Mouse (Mus musculus) kidney, embryonic 14.5 days (tissue): ENCODE measurements around the gene Slc37a3. TPM values are rescaled to one million over a fixed set of nuclear protein-coding genes. Genes with fewer than 3 reads are reported as not detected.

Experiments used
- ATAC-seq: fragments of 200-750 bp; cut with Nextera tagmentation; 2 replicates; pipeline ENCODE4 v1.8.0; 2017; ENCODE audit warnings: moderate number of reproducible peaks, mild to moderate bottlenecking, moderate TSS enrichment, moderate library complexity; ENCODE audit not compliant: low FRiP score, low TSS enrichment
- H3K27ac ChIP-seq: fragments of 300-500 bp; sonication (generic); 2 replicates; pipeline ENCODE4 v1.5.1; 2014; ENCODE audit warnings: low read depth, mild to moderate bottlenecking, low read length, moderate library complexity, mixed read lengths
- H3K27me3 ChIP-seq: fragments of 300-500 bp; sonication (generic); 2 replicates; pipeline ENCODE4 v1.6.1; 2014; ENCODE audit warnings: mild to moderate bottlenecking, low read length; ENCODE audit not compliant: control insufficient read depth, insufficient read depth
- H3K36me3 ChIP-seq: fragments of 300-500 bp; sonication (generic); 2 replicates; pipeline ENCODE4 v1.6.1; 2014; ENCODE audit warnings: low read length, mixed read lengths; ENCODE audit not compliant: control insufficient read depth, insufficient read depth
- H3K4me1 ChIP-seq: fragments of 300-500 bp; sonication (generic); 2 replicates; pipeline ENCODE4 v1.6.1; 2014; ENCODE audit warnings: low read length, mixed read lengths; ENCODE audit not compliant: control insufficient read depth, insufficient read depth
- H3K4me2 ChIP-seq: fragments of 300-500 bp; sonication (generic); replicated peaks from 2 replicates; pipeline ENCODE4 v1.6.1; 2014; ENCODE audit warnings: low read depth, mild to moderate bottlenecking, low read length
- H3K4me3 ChIP-seq: fragments of 300-500 bp; sonication (generic); 2 replicates; pipeline ENCODE4 v1.5.1; 2014; ENCODE audit warnings: mild to moderate bottlenecking, low read length
- H3K9ac ChIP-seq: fragments of 300-500 bp; sonication (generic); 2 replicates; pipeline ENCODE4 v1.6.1; 2014; ENCODE audit warnings: low read depth, mild to moderate bottlenecking, low read length, moderate library complexity
- H3K9me3 ChIP-seq: fragments of 300-500 bp; sonication (generic); 2 replicates; pipeline ENCODE4 v1.6.1; 2016; ENCODE audit warnings: low read length; ENCODE audit not compliant: control insufficient read depth
- WGBS: fragments of 180-500 bp; shearing (Covaris S2); extraction: QIAGEN DNeasy Blood & Tissue Kit; methylation state at CpG from one replicate; pipeline ENCODE4 v1.1.7; 2014; 5-methylcytosine and 5-hydroxymethylcytosine counted together
- polyA plus RNA-seq: library from polyadenylated mRNA; unstranded; fragments of >200 nt; fragmentation: Nextera tagmentation; extraction: Ambion mirVana; gene quantifications from 2 replicates; pipeline ENCODE4 v1.2.1, GENCODE M21; 2014

The Slc37a3 gene
- polyA plus RNA-seq, 1 experiment from 2014 or later, result 52.7 TPM

- Histone ChIP-seq H3K27ac (no peak overlapping the region), H3K36me3 (no peaks in the 10 kb centered on the region), H3K4me2 (no peak overlapping the region), H3K9me3 (no peaks in the 10 kb centered on the region), H3K9ac (no peak overlapping the region), H3K4me1 (no peaks in the 10 kb centered on the region), H3K27me3 (no peaks in the 10 kb centered on the region), H3K4me3 (no peak overlapping the region)
- no peak for ATAC-seq
- 77% methylated on average over 17 of the region's 19 CpGs for WGBS
Observed at GRCm38 (mm10) chr6:39319061-39319761, 58.3 kb downstream of the Slc37a3 start.

- Histone ChIP-seq H3K9me3 (no peaks in the 10 kb centered on the region), H3K4me1 (no peaks in the 10 kb centered on the region), H3K4me2 (no peak overlapping the region), H3K27ac (no peak overlapping the region), H3K9ac (no peak overlapping the region), H3K4me3 (no peak overlapping the region), H3K27me3 (no peaks in the 10 kb centered on the region), H3K36me3 (no peaks in the 10 kb centered on the region)
- 96% methylated on average over 2 of the region's 2 CpGs for WGBS
- ATAC-seq, result no peak
Observed at GRCm38 (mm10) chr6:39318631-39319010, 58.9 kb downstream of the Slc37a3 start.

- no peak overlapping the region for H3K4me3 ChIP-seq
- no peak for ATAC-seq
- H3K36me3 ChIP-seq, result no peaks in the 10 kb centered on the region
- H3K27me3 ChIP-seq, result no peaks in the 10 kb centered on the region
- WGBS, result 83% methylated on average over 10 of the region's 10 CpGs
- H3K9me3 ChIP-seq, result no peaks in the 10 kb centered on the region
- H3K9ac ChIP-seq, result no peak overlapping the region
- no peak overlapping the region for H3K27ac ChIP-seq
- H3K4me1 ChIP-seq, result no peaks in the 10 kb centered on the region
- H3K4me2 ChIP-seq, result no peak overlapping the region
Observed at GRCm38 (mm10) chr6:39317854-39318630, 59.4 kb downstream of the Slc37a3 start.

- no peak overlapping the region for H3K9ac ChIP-seq
- H3K4me2 ChIP-seq, result no peak overlapping the region
- H3K4me3 ChIP-seq, result no peak overlapping the region
- no peak for ATAC-seq
- no peaks in the 10 kb centered on the region for H3K9me3 ChIP-seq
- no peak overlapping the region for H3K27ac ChIP-seq
- H3K27me3 ChIP-seq, result no peaks in the 10 kb centered on the region
- no peaks in the 10 kb centered on the region for H3K36me3 ChIP-seq
- H3K4me1 ChIP-seq, result no peaks in the 10 kb centered on the region
- WGBS, result 86% methylated on average over 5 of the region's 6 CpGs
Observed at GRCm38 (mm10) chr6:39316089-39316488, 61.4 kb downstream of the Slc37a3 start.

- ATAC-seq, result no peak
- Histone ChIP-seq H3K4me2 (no peak overlapping the region), H3K9me3 (no peaks in the 10 kb centered on the region), H3K36me3 (no peaks in the 10 kb centered on the region), H3K4me3 (no peak overlapping the region), H3K27ac (no peak overlapping the region), H3K9ac (no peak overlapping the region), H3K27me3 (no peaks in the 10 kb centered on the region), H3K4me1 (no peaks in the 10 kb centered on the region)
- 92% methylated on average over 12 of the region's 12 CpGs for WGBS
Observed at GRCm38 (mm10) chr6:39314461-39314860, 63.0 kb downstream of the Slc37a3 start.

- Histone ChIP-seq H3K36me3 (no peaks in the 10 kb centered on the region), H3K9ac (no peak overlapping the region), H3K4me3 (no peak overlapping the region), H3K4me2 (no peak overlapping the region), H3K27me3 (no peaks in the 10 kb centered on the region), H3K9me3 (no peaks in the 10 kb centered on the region), H3K27ac (no peak overlapping the region), H3K4me1 (no peaks in the 10 kb centered on the region)
- whole genome bisulfite sequencing, result 91% methylated on average over 3 of the region's 3 CpGs
- ATAC-seq, result no peak
Observed at GRCm38 (mm10) chr6:39311786-39312185, 65.7 kb downstream of the Slc37a3 start.

- no peak overlapping the region for H3K4me2 ChIP-seq
- H3K36me3 ChIP-seq, result no peaks in the 10 kb centered on the region
- H3K9ac ChIP-seq, result no peak overlapping the region
- ATAC-seq, result peak; percentile 81
- peak overlapping the region; percentile 70 for H3K27ac ChIP-seq
- WGBS, result 19% methylated on average over 6 of the region's 6 CpGs
- H3K9me3 ChIP-seq, result no peaks in the 10 kb centered on the region
- no peaks in the 10 kb centered on the region for H3K27me3 ChIP-seq
- no peak overlapping the region for H3K4me3 ChIP-seq
- H3K4me1 ChIP-seq, result peaks cover 11% of the 10 kb centered on the region; the same call in 1 of the 2 replicates
Observed at GRCm38 (mm10) chr6:39304371-39304874, 73.1 kb downstream of the Slc37a3 start.

- Histone ChIP-seq H3K27me3 (no peaks in the 10 kb centered on the region), H3K9me3 (no peaks in the 10 kb centered on the region), H3K4me3 (no peak overlapping the region), H3K9ac (no peak overlapping the region), H3K4me1 (peaks cover 11% of the 10 kb centered on the region; the same call in 1 of the 2 replicates), H3K27ac (no peak overlapping the region), H3K4me2 (no peak overlapping the region), H3K36me3 (no peaks in the 10 kb centered on the region)
- no peak for ATAC-seq
- 67% methylated on average over 3 of the region's 3 CpGs for WGBS
Observed at GRCm38 (mm10) chr6:39301484-39301883, 76.0 kb downstream of the Slc37a3 start.

- Histone ChIP-seq H3K27ac (no peak overlapping the region), H3K9ac (no peak overlapping the region), H3K4me1 (0 out of 2 replicates have a peak, but pooled peaks cover 7% of the 10 kb centered on the region), H3K4me2 (no peak overlapping the region), H3K36me3 (no peaks in the 10 kb centered on the region), H3K9me3 (no peaks in the 10 kb centered on the region), H3K4me3 (no peak overlapping the region), H3K27me3 (no peaks in the 10 kb centered on the region)
- no peak for ATAC-seq
- 92% methylated on average over 6 of the region's 6 CpGs for WGBS
Observed at GRCm38 (mm10) chr6:39297079-39297478, 80.4 kb downstream of the Slc37a3 start.
